Mouse (Mus musculus) brain, embryonic 14.5 days (tissue): ENCODE data around the gene Chd2.

Experiments used
- CTCF ChIP-seq: fragments of 200-500 bp; IDR thresholded peaks from 2 replicates; pipeline ENCODE4 v1.5.1; 2012; ENCODE audit warnings: inconsistent platforms, mild to moderate bottlenecking, moderate library complexity, borderline replicate concordance; ENCODE audit not compliant: insufficient read depth, insufficient read length; ENCODE audit errors: extremely low read depth
- POLR2A ChIP-seq: fragments of 200-500 bp; IDR thresholded peaks from 2 replicates; pipeline ENCODE4 v1.6.1; 2012; ENCODE audit warnings: mild to moderate bottlenecking, inconsistent platforms, borderline replicate concordance; ENCODE audit not compliant: poor library complexity, insufficient read depth, insufficient read length, severe bottlenecking; ENCODE audit errors: extremely low read depth

DNA sequence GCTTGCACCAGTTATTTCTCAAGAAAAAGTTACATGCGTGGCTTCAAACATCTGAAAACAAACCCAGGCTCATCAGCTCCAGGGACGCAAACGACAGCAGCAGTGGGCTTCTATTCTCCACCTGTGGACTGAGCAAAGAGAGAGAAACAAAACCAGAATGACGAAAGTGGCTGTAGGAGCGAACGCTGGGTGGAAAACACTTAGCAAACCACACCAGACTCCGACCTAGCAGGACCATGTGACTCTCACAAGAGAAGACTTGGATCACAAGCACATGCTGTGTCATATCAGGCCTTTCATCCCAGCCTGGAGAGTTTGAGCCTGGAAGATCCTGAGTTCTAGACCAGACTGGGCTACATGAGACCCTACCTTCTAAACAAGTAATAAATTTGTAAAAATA, 41.8 kb upstream of the Chd2 start:
- TF ChIP-seq CTCF: no peak
- TF ChIP-seq POLR2A: no peak
